Mouse (Mus musculus) midbrain, postnatal 0 days (tissue): ENCODE measurements around the gene March6. TPM values are rescaled to one million over a fixed set of nuclear protein-coding genes. Genes with fewer than 3 reads are reported as not detected.

Source experiments
- ATAC-seq: fragments of 200-750 bp; cut with Nextera tagmentation; 2 replicates; pipeline ENCODE4 v1.8.0; 2017; ENCODE audit warnings: moderate number of reproducible peaks, mild to moderate bottlenecking, moderate TSS enrichment, moderate library complexity; ENCODE audit not compliant: low FRiP score
- DNase-seq: peaks from one replicate; pipeline ENCODE4 v3.0.0-alpha.2; 2015; ENCODE audit warnings: low spot score
- H3K27ac ChIP-seq: fragments of 300-500 bp; sonication (generic); 2 replicates; pipeline ENCODE4 v1.5.1; 2014; ENCODE audit warnings: low read depth, mild to moderate bottlenecking, low read length, mixed read lengths
- H3K27me3 ChIP-seq: fragments of 300-500 bp; sonication (generic); 2 replicates; pipeline ENCODE4 v1.6.1; 2014; ENCODE audit warnings: low read length, control low read depth, mixed read lengths; ENCODE audit not compliant: insufficient read depth
- H3K36me3 ChIP-seq: fragments of 300-500 bp; sonication (generic); 2 replicates; pipeline ENCODE4 v1.6.1; 2014; ENCODE audit warnings: low read length, control low read depth, mixed read lengths; ENCODE audit not compliant: insufficient read depth
- H3K4me1 ChIP-seq: fragments of 300-500 bp; sonication (generic); 2 replicates; pipeline ENCODE4 v1.6.1; 2014; ENCODE audit warnings: mild to moderate bottlenecking, control low read depth, antibody characterized with exemption, low read length, mixed read lengths; ENCODE audit not compliant: insufficient read depth
- H3K4me2 ChIP-seq: fragments of 300-500 bp; sonication (generic); 2 replicates; pipeline ENCODE4 v1.6.1; 2014; ENCODE audit warnings: low read depth, mild to moderate bottlenecking, low read length, mixed read lengths; ENCODE audit not compliant: poor library complexity, severe bottlenecking
- H3K4me3 ChIP-seq: fragments of 300-500 bp; sonication (generic); 2 replicates; pipeline ENCODE4 v1.5.1; 2014; ENCODE audit warnings: low read depth, mild to moderate bottlenecking, low read length, moderate library complexity
- H3K9ac ChIP-seq: fragments of 300-500 bp; sonication (generic); replicated peaks from 2 replicates; pipeline ENCODE4 v1.6.1; 2014; ENCODE audit warnings: mild to moderate bottlenecking, low read length, moderate library complexity, mixed read lengths; ENCODE audit not compliant: poor library complexity, severe bottlenecking
- H3K9me3 ChIP-seq: fragments of 300-500 bp; sonication (generic); 2 replicates; pipeline ENCODE4 v1.6.1; 2016; ENCODE audit warnings: low read length, control low read depth
- CTCF ChIP-seq: IDR thresholded peaks from 2 replicates; pipeline ENCODE4 v1.5.1; 2016; ENCODE audit warnings: antibody characterized with exemption, mild to moderate bottlenecking
- WGBS: fragments of 180-500 bp; shearing (Covaris S2); extraction: QIAGEN DNeasy Blood & Tissue Kit; methylation state at CpG from one replicate; pipeline ENCODE4 v1.1.7; 2014; 5-methylcytosine and 5-hydroxymethylcytosine counted together
- polyA plus RNA-seq: library from polyadenylated mRNA; unstranded; fragments of >200 nt; fragmentation: Nextera tagmentation; extraction: Ambion mirVana; gene quantifications from 2 replicates; pipeline ENCODE4 v1.2.1, GENCODE M21; 2015
- total RNA-seq: library from RNA; depleted of rRNA; stranded (reverse); fragments of >200 nt; gene quantifications from 2 replicates; pipeline ENCODE4 v1.2.3, GENCODE M21; 2014

March6 gene
- total and polyA plus RNA-seq, 2 experiments from 2014 or later, result 72.1 to 198 TPM

GRCm38 (mm10) chr15:31569325-31570022 is 38.6 kb upstream of the March6 start:
- no peaks in the 10 kb centered on the region for H3K36me3 ChIP-seq
- no peak overlapping the region for H3K9ac ChIP-seq
- peak; percentile 34 for DNase-seq
- WGBS, result 66% methylated on average over 9 of the region's 9 CpGs
- H3K4me3 ChIP-seq, result no peak overlapping the region
- no peaks in the 10 kb centered on the region for H3K9me3 ChIP-seq
- H3K4me1 ChIP-seq, result no peaks in the 10 kb centered on the region
- no peak overlapping the region for H3K4me2 ChIP-seq
- TF ChIP-seq CTCF, result no peak
- no peak overlapping the region for H3K27ac ChIP-seq
- ATAC-seq, result no peak
- no peaks in the 10 kb centered on the region for H3K27me3 ChIP-seq

- Histone ChIP-seq H3K36me3 (no peaks in the 10 kb centered on the region), H3K27ac (no peak overlapping the region), H3K4me2 (no peak overlapping the region), H3K4me1 (no peaks in the 10 kb centered on the region), H3K9ac (no peak overlapping the region; the same call in 1 of the 2 replicates), H3K27me3 (no peaks in the 10 kb centered on the region), H3K4me3 (no peak overlapping the region), H3K9me3 (no peaks in the 10 kb centered on the region)
- 22% methylated on average over 12 of the region's 12 CpGs for WGBS
- TF ChIP-seq CTCF, result no peak
- peak; percentile 50; the same call in 1 of the 2 replicates for ATAC-seq
- DNase-seq, result no peak
These were observed 37.7 kb upstream of the March6 start for GRCm38 (mm10) chr15:31568581-31568996.

GRCm38 (mm10) chr15:31567431-31567830 is 36.6 kb upstream of the March6 start:
- no peak for TF ChIP-seq CTCF
- Histone ChIP-seq H3K27me3 (no peaks in the 10 kb centered on the region), H3K4me1 (no peaks in the 10 kb centered on the region), H3K27ac (no peak overlapping the region), H3K9ac (no peak overlapping the region), H3K4me3 (no peak overlapping the region), H3K9me3 (no peaks in the 10 kb centered on the region), H3K36me3 (no peaks in the 10 kb centered on the region), H3K4me2 (no peak overlapping the region)
- WGBS, result 73% methylated on average over 7 of the region's 7 CpGs
- ATAC-seq (no peak), DNase-seq (no peak)

- 78% methylated on average over 1 of the region's 1 CpGs for WGBS
- Histone ChIP-seq H3K4me1 (no peaks in the 10 kb centered on the region), H3K4me3 (no peak overlapping the region), H3K9ac (no peak overlapping the region), H3K9me3 (no peaks in the 10 kb centered on the region), H3K27me3 (no peaks in the 10 kb centered on the region), H3K27ac (no peak overlapping the region), H3K4me2 (no peak overlapping the region), H3K36me3 (no peaks in the 10 kb centered on the region)
- no peak for TF ChIP-seq CTCF
- DNase-seq (no peak), ATAC-seq (no peak)
These were observed 34.9 kb upstream of the March6 start for GRCm38 (mm10) chr15:31565786-31566185.

GRCm38 (mm10) chr15:31565184-31565583 is 34.3 kb upstream of the March6 start, which contains the start of gene Cmbl:
Gene Cmbl, plus strand, starts transcription at chr15:31565389.
- H3K27ac ChIP-seq, result no peak within 1 kb of the TSS
- H3K27me3 ChIP-seq, result no peaks in the 10 kb centered on the region
- 58% methylated on average over 5 of the region's 5 CpGs for WGBS
- no peaks in the 10 kb centered on the region for H3K36me3 ChIP-seq
- no peak within 1 kb of the TSS for H3K4me2 ChIP-seq
- no peak for DNase-seq
- no peaks in the 10 kb centered on the region for H3K4me1 ChIP-seq
- no peak for ATAC-seq
- TF ChIP-seq CTCF, result no peak
- no peak within 1 kb of the TSS for H3K9ac ChIP-seq
- H3K9me3 ChIP-seq, result no peaks in the 10 kb centered on the region
- no peak within 1 kb of the TSS for H3K4me3 ChIP-seq
